Mouse (Mus musculus): ENCODE measurements at regions not wholly inside any gene's neighbourhood (a gene's known extent, or its start where the extent isn't known, plus 50 kb on each side); places are given as distances from the start of the nearest gene placed in this dataset.

DNA sequence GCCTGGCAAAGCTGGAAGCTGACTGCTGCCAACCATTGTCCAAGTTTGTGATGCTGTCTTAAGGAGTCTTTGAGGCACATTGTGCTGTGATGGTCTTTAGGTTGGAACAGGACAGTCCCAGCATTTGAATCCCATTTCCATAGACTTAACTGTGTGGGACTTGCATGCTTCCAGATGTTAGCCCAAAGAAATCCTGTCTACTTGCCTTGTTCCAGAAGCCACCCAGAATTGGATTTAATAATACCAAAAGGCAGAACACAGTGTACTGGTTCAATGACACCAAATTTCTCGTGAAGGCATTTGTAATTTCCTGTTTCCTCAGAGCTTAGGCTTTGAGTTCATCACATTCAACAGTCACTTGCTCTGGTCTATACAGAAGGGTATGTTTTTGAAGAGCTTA, 444.9 kb upstream of the Slc30a5 start:
- Histone ChIP-seq H3K9me3 (ENCODE audit: control insufficient read depth, low read length) (0 out of 2 replicates have a peak, but pooled peaks cover 3% of the 10 kb centered on the region), H3K4me1 (replicated peaks; ENCODE audit: control insufficient read depth, insufficient read depth, low read length) (no peaks in the 10 kb centered on the region), H3K4me2 (ENCODE audit: low read length) (no peak overlapping the region), H3K36me3 (ENCODE audit: control insufficient read depth, insufficient read depth, low read length) (no peaks in the 10 kb centered on the region), H3K9ac (ENCODE audit: low read length) (no peak overlapping the region), H3K27me3 (replicated peaks; ENCODE audit: control insufficient read depth, insufficient read depth, low read length) (no peaks in the 10 kb centered on the region), H3K4me3 (ENCODE audit: low read depth, low read length) (no peak overlapping the region), H3K27ac (ENCODE audit: low read depth) (no peak overlapping the region)
- DNase-seq (ENCODE audit: low spot score), result no peak
- WGBS, result 70% methylated on average over 1 of the region's 1 CpGs
- ATAC-seq (replicated peaks; ENCODE audit: low FRiP score, low TSS enrichment, low read depth), result no peak

DNA sequence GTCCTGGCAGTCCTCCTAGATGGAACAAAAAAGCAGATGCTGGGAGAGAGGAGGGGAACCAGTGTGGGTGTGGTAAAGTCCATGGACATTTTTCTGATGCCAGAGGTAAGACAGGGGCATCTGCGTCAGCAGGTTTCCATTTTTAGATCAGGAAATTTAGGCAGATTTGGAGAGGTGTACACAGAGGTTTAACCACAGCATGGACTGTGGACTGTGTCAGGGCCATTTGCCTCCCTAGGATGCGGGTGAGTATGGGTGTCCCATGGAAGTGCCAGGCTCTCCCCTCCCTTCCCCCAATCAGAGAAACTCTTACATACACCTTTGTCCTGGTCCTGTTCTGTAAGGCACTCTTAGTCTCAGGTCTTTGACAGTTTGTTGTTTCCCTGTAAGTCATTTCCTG, 443.5 kb upstream of the Slc30a5 start:
- 0 out of 2 replicates have a peak, but pooled peaks cover 3% of the 10 kb centered on the region for H3K9me3 ChIP-seq (ENCODE audit: control insufficient read depth, low read length)
- ATAC-seq (replicated peaks; ENCODE audit: low FRiP score, low TSS enrichment, low read depth), result no peak
- H3K4me3 ChIP-seq (ENCODE audit: low read depth, low read length), result no peak overlapping the region
- no peak overlapping the region for H3K4me2 ChIP-seq (ENCODE audit: low read length)
- WGBS, result 95% methylated on average over 2 of the region's 2 CpGs
- H3K36me3 ChIP-seq (ENCODE audit: control insufficient read depth, insufficient read depth, low read length), result no peaks in the 10 kb centered on the region
- no peak for DNase-seq (ENCODE audit: low spot score)
- H3K9ac ChIP-seq (ENCODE audit: low read length), result no peak overlapping the region
- no peaks in the 10 kb centered on the region for H3K4me1 ChIP-seq (replicated peaks; ENCODE audit: control insufficient read depth, insufficient read depth, low read length)
- no peak overlapping the region for H3K27ac ChIP-seq (ENCODE audit: low read depth)
- no peaks in the 10 kb centered on the region for H3K27me3 ChIP-seq (replicated peaks; ENCODE audit: control insufficient read depth, insufficient read depth, low read length)

GRCm38 (mm10) chr13:101274470-101275141, 441.4 kb upstream of the Slc30a5 start:
- no peak overlapping the region for H3K27ac ChIP-seq (ENCODE audit: low read depth)
- H3K9ac ChIP-seq (ENCODE audit: low read length), result no peak overlapping the region
- no peak overlapping the region for H3K4me2 ChIP-seq (ENCODE audit: low read length)
- WGBS, result 44% methylated on average over 7 of the region's 7 CpGs
- H3K36me3 ChIP-seq (ENCODE audit: control insufficient read depth, insufficient read depth, low read length), result no peaks in the 10 kb centered on the region
- 0 out of 2 replicates have a peak, but pooled peaks cover 3% of the 10 kb centered on the region for H3K9me3 ChIP-seq (ENCODE audit: control insufficient read depth, low read length)
- DNase-seq (ENCODE audit: low spot score) (no peak), ATAC-seq (replicated peaks; ENCODE audit: low FRiP score, low TSS enrichment, low read depth) (no peak)
- H3K4me3 ChIP-seq (ENCODE audit: low read depth, low read length), result no peak overlapping the region
- no peaks in the 10 kb centered on the region for H3K4me1 ChIP-seq (replicated peaks; ENCODE audit: control insufficient read depth, insufficient read depth, low read length)
- no peaks in the 10 kb centered on the region for H3K27me3 ChIP-seq (replicated peaks; ENCODE audit: control insufficient read depth, insufficient read depth, low read length)

DNA sequence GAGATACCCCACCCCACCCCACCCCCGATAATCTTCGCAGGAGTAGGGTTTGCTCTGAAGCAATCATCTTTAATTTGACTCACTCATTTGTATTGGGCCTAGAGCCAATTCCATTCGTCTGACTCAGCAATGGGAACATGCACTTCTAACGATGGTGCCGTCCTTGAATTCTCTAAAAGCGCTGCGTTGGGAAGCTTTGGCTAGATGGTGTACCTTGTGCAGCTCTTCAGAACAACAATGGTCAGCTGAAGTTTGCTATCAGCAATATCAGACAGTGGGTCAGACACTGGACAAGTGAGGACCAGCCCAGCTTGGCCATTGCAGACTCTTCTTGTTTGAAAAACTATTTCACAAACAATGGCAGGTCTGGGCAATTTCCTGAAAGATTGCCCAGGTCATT, 440.1 kb upstream of the Slc30a5 start:
- no peaks in the 10 kb centered on the region for H3K9me3 ChIP-seq (ENCODE audit: control insufficient read depth, low read length)
- no peaks in the 10 kb centered on the region for H3K4me1 ChIP-seq (replicated peaks; ENCODE audit: control insufficient read depth, insufficient read depth, low read length)
- ATAC-seq (replicated peaks; ENCODE audit: low FRiP score, low TSS enrichment, low read depth) (no peak), DNase-seq (ENCODE audit: low spot score) (no peak)
- no peak overlapping the region for H3K9ac ChIP-seq (ENCODE audit: low read length)
- no peak overlapping the region for H3K4me2 ChIP-seq (ENCODE audit: low read length)
- no peaks in the 10 kb centered on the region for H3K27me3 ChIP-seq (replicated peaks; ENCODE audit: control insufficient read depth, insufficient read depth, low read length)
- H3K36me3 ChIP-seq (ENCODE audit: control insufficient read depth, insufficient read depth, low read length), result no peaks in the 10 kb centered on the region
- 88% methylated on average over 7 of the region's 7 CpGs for WGBS
- no peak overlapping the region for H3K27ac ChIP-seq (ENCODE audit: low read depth)
- no peak overlapping the region for H3K4me3 ChIP-seq (ENCODE audit: low read depth, low read length)

DNA sequence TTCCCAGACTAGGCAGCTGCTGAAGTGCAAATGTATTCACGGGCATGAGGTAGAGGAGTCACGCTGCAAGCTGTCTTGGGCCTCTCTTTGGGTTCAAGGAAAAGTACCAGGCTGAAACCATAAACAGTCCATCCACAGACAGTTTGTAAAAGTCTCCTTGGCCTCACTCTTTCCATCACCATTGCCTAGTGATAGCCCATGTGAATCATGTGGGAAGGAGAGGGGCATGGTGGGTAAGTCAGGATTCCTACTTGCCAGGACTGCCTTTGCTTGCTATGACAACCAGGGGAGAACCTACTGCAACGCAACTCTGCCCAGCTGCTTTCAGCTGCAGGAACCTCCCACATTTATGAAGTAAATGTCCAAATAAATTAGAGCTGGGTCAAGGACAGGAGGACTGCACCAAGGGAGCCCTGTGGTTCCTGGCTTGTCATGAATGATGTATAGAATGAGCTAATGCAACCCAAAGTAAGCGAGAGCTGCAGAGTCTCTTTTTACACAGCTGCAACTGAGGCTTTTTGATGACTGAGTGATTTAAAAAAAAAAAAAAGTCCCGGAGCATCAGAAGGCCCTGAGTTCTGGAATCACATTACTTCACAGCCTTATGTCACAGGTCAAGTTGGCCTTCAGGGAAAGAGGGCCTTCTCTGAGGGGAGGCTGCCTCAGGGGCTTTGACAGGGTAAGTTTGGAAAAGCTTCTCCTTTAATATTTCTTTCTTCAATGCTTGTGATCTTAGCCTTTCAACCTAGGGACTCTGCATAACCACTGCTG, 420.7 kb upstream of the Slc30a5 start:
- 46% methylated on average over 5 of the region's 5 CpGs for WGBS

DNA sequence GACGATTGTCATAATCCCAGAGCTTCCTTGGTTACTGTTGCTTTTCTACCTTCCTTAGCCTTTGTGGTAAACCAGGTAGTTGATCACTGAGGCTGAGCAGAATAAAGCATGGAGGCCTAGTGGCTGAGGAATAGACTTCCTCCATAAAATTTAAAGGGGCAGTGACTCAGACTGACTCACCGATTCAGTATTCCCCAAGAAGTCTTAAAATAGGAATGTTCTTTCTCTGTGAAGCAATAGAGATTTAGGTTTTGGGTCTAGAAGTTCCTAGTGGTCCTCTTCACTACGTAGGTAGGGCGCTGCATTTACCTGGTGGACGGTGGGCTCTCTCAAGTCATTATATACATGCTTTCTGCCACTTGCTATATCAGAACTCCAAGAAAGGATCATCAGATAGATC, 416.1 kb upstream of the Slc30a5 start:
- Histone ChIP-seq H3K4me1 (replicated peaks; ENCODE audit: control insufficient read depth, insufficient read depth, low read length) (no peaks in the 10 kb centered on the region), H3K27me3 (replicated peaks; ENCODE audit: control insufficient read depth, insufficient read depth, low read length) (no peaks in the 10 kb centered on the region), H3K4me3 (ENCODE audit: low read depth, low read length) (no peak overlapping the region), H3K36me3 (ENCODE audit: control insufficient read depth, insufficient read depth, low read length) (no peaks in the 10 kb centered on the region), H3K9me3 (ENCODE audit: control insufficient read depth, low read length) (no peaks in the 10 kb centered on the region), H3K27ac (ENCODE audit: low read depth) (no peak overlapping the region), H3K4me2 (ENCODE audit: low read length) (no peak overlapping the region), H3K9ac (ENCODE audit: low read length) (no peak overlapping the region)
- ATAC-seq (replicated peaks; ENCODE audit: low FRiP score, low TSS enrichment, low read depth) (no peak), DNase-seq (ENCODE audit: low spot score) (no peak)
- 89% methylated on average over 5 of the region's 5 CpGs for WGBS

More for the DNA sequence above, 420.7 kb upstream of the Slc30a5 start:
- Histone ChIP-seq H3K9ac (ENCODE audit: low read length) (no peak overlapping the region), H3K4me2 (ENCODE audit: low read length) (no peak overlapping the region), H3K27me3 (replicated peaks; ENCODE audit: control insufficient read depth, insufficient read depth, low read length) (no peaks in the 10 kb centered on the region), H3K27ac (ENCODE audit: low read depth) (no peak overlapping the region), H3K36me3 (ENCODE audit: control insufficient read depth, insufficient read depth, low read length) (no peaks in the 10 kb centered on the region), H3K9me3 (ENCODE audit: control insufficient read depth, low read length) (no peaks in the 10 kb centered on the region), H3K4me3 (ENCODE audit: low read depth, low read length) (no peak overlapping the region), H3K4me1 (replicated peaks; ENCODE audit: control insufficient read depth, insufficient read depth, low read length) (no peaks in the 10 kb centered on the region)
- DNase-seq (ENCODE audit: low spot score) (no peak), ATAC-seq (replicated peaks; ENCODE audit: low FRiP score, low TSS enrichment, low read depth) (no peak)

DNA sequence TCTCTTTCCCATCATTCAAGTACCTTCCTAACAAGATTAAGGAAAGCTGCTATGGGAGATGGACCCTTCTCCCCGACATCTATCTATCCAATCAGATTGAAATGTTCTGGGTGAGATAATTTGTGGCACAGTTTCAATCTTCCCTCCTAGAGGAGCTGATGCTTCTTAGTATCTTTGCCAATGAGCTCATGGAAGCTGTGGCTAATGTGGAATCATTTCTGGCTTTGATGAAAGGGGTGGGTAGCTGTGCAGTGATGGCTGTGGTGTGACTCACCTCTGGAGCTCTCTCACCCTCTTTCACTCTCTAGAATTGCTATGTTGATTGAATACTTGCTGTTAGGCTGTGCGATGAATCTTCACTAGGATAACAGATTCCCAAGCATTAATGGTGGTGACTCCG, 411.1 kb upstream of the Slc30a5 start:
- H3K4me3 ChIP-seq (ENCODE audit: low read depth, low read length), result no peak overlapping the region
- no peaks in the 10 kb centered on the region for H3K4me1 ChIP-seq (replicated peaks; ENCODE audit: control insufficient read depth, insufficient read depth, low read length)
- no peaks in the 10 kb centered on the region for H3K36me3 ChIP-seq (ENCODE audit: control insufficient read depth, insufficient read depth, low read length)
- H3K27me3 ChIP-seq (replicated peaks; ENCODE audit: control insufficient read depth, insufficient read depth, low read length), result no peaks in the 10 kb centered on the region
- peak; percentile 4 for DNase-seq (ENCODE audit: low spot score)
- 91% methylated on average over 3 of the region's 3 CpGs for WGBS
- H3K4me2 ChIP-seq (ENCODE audit: low read length), result no peak overlapping the region
- no peak overlapping the region for H3K27ac ChIP-seq (ENCODE audit: low read depth)
- H3K9me3 ChIP-seq (ENCODE audit: control insufficient read depth, low read length), result no peaks in the 10 kb centered on the region
- no peak for ATAC-seq (replicated peaks; ENCODE audit: low FRiP score, low TSS enrichment, low read depth)
- H3K9ac ChIP-seq (ENCODE audit: low read length), result no peak overlapping the region

- no peak overlapping the region for H3K4me3 ChIP-seq (ENCODE audit: low read depth, low read length)
These were observed 405.6 kb upstream of the Slc30a5 start for GRCm38 (mm10) chr13:101238860-101239259.

GRCm38 (mm10) chr13:101237035-101237434, 403.8 kb upstream of the Slc30a5 start:
- WGBS, result 77% methylated on average over 10 of the region's 10 CpGs
- Histone ChIP-seq H3K9ac (ENCODE audit: low read length) (no peak overlapping the region), H3K4me3 (ENCODE audit: low read depth, low read length) (no peak overlapping the region), H3K9me3 (ENCODE audit: control insufficient read depth, low read length) (no peaks in the 10 kb centered on the region), H3K4me2 (ENCODE audit: low read length) (no peak overlapping the region), H3K27ac (ENCODE audit: low read depth) (no peak overlapping the region), H3K4me1 (replicated peaks; ENCODE audit: control insufficient read depth, insufficient read depth, low read length) (no peaks in the 10 kb centered on the region), H3K27me3 (replicated peaks; ENCODE audit: control insufficient read depth, insufficient read depth, low read length) (no peaks in the 10 kb centered on the region), H3K36me3 (ENCODE audit: control insufficient read depth, insufficient read depth, low read length) (no peaks in the 10 kb centered on the region)
- DNase-seq (ENCODE audit: low spot score) (peak; percentile 42), ATAC-seq (replicated peaks; ENCODE audit: low FRiP score, low TSS enrichment, low read depth) (no peak)

More at GRCm38 (mm10) chr13:101238860-101239259, 405.6 kb upstream of the Slc30a5 start:
- Histone ChIP-seq H3K27ac (ENCODE audit: low read depth) (no peak overlapping the region), H3K9me3 (ENCODE audit: control insufficient read depth, low read length) (no peaks in the 10 kb centered on the region), H3K4me2 (ENCODE audit: low read length) (no peak overlapping the region), H3K27me3 (replicated peaks; ENCODE audit: control insufficient read depth, insufficient read depth, low read length) (no peaks in the 10 kb centered on the region), H3K4me1 (replicated peaks; ENCODE audit: control insufficient read depth, insufficient read depth, low read length) (no peaks in the 10 kb centered on the region), H3K36me3 (ENCODE audit: control insufficient read depth, insufficient read depth, low read length) (no peaks in the 10 kb centered on the region), H3K9ac (ENCODE audit: low read length) (no peak overlapping the region)
- ATAC-seq (replicated peaks; ENCODE audit: low FRiP score, low TSS enrichment, low read depth) (no peak), DNase-seq (ENCODE audit: low spot score) (no peak)

Data from intestine, embryonic 14.5 days (tissue).